Mouse (Mus musculus): ENCODE results near the gene Srebf2. TPM values are rescaled to one million over a fixed set of nuclear protein-coding genes. Genes with fewer than 3 reads are reported as not detected.
A peak's percentile ranks its signal among the peaks of the same experiment; 100 is the strongest.
"Not testable (repeated sequence)": the region's sequence is repeated elsewhere in the genome, so short reads cannot be mapped to it uniquely, and the experiment has no call there.

Srebf2 gene
- polyA plus RNA-seq, 2 experiments from 2014 or later = 32.6 to 51.4 TPM

DNA sequence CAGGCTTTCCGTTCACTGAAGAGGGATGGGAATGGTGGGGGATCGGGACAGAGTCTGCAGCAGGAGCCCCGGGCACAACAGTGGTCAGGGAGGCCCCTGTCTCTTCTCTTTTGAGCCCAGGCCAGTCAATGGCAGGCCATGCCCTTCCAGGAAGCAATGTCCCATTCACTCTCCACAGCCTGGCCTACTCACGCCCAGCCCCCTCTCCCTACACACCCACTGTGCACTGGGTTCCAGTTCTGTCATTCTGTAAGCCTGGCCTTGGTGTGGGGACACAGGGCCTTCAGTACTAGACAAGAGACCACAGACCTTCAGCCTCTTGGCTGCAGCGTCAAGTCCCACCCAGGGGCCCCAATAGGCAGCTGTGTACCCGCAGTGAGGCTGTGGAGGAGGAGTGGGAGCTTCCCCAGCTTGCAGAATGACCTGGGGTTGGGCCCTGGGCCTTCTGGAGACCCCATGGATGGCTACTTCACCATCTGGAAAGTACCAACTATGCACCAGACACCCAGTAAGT is 83.2 kb downstream of the Srebf2 start:
- ATAC-seq = no peak

DNA sequence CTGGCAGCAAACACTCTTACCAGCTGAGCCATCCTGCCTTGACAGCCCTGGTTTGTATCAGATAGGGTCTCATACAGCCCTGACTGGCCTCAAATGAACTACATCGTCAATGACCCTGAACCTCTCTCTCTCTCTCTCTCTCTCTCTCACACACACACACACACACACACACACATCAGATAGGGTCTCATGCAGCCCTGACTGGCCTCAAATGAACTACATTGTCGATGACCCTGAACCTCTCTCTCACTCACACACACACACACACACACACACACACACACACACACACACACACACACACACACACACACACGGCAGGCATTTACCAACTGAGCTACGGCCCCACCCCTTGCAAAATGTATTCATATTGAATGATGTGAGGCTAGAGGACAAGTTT is 84.1 kb downstream of the Srebf2 start:
- ATAC-seq = no peak

DNA sequence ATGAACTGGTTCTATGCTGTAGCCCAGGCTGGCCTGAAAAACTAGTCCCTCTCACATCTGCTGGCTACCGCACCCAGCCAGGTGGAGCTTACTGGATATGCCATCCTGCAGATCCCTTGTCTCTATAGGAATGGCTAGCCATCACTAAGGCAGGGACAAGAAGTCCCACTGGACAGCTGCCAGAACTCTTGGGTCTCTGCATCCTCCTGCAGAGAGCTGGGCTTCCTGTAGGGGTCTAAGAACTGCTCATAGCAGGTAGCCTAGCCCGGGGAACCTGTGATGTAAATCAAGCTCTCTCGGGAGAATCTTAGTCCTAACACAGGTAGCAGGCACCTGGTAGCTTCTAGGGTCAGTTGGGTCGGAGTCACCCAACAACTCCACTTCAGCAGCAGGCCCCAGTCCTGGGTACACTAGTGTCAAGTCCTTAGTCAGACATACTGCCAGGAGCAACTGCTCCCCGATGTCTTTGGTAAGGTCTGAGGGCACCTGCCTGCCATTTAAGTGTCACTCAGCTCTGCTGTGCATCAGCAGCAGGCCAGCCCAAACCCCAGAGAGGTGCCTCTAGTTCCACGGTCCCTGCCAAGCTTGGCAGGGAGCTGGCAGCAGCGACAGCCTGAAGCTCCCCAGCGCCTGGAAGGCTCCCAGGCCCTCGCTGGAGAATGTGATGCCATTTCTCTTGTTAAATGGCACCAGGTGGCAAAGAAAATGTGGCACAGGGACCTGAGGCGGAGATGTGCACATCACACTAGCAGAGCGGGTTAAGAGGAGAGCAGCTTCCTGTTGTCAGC is 84.8 kb downstream of the Srebf2 start:
- no peak for ATAC-seq

DNA sequence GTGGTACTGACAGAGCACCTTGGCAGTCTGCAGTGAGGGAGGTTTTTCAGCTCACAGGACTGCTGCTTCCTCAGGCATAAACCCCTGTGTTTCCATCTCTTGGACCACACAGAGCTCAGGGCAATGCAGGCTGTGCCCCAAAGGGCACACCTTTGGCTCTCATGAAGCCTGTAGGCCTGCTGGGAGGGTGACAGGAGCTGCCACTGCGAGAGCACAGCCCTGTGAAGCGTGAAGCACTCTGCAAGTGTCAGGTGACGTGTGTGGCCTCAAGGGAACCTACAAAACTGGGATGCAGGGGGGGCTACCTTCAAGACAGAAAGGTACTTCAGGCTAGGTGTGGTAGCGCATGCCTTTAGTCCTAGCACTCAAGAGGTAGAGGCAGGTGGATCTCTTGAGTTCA is 85.7 kb downstream of the Srebf2 start:
- no peak for ATAC-seq

DNA sequence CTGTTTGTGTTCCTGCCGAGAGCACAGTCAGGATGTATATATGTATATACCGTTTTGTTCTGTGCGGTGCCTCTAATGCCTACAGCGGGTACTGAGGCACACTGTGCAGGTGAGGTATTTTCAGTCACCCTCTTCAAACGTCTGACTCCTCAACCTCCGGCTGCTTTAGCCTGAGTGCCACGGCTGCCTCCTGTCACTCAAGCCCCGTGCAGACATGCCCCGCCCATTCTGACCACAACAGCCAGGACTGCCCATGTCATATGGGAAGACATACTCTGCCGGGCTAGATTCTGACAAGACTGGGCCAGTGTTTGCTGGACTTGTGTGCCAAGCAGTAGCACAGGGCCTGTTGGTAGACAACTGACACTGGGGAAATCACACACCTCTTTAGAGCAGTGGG is 88.7 kb downstream of the Srebf2 start:
- ATAC-seq = no peak

DNA sequence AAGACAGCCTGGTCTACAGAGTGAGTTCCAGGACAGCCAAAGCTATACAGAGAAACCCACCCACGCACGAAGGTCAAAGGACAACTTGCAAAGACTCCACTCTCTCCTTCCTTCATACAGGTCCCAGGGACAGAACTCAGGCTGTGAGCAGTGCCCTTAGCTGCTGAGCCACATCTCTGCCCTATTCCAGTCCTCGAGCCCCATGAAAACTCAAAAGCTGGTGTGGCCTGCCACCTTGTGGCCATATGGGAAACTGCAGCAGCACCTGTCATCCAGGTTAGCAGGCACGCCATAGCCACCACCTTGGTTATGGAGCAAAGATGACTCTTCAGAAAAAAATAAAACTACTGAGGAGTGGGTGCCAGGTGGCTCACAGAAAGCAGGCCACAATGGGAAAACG is 89.6 kb downstream of the Srebf2 start:
- ATAC-seq = peak; percentile 63

DNA sequence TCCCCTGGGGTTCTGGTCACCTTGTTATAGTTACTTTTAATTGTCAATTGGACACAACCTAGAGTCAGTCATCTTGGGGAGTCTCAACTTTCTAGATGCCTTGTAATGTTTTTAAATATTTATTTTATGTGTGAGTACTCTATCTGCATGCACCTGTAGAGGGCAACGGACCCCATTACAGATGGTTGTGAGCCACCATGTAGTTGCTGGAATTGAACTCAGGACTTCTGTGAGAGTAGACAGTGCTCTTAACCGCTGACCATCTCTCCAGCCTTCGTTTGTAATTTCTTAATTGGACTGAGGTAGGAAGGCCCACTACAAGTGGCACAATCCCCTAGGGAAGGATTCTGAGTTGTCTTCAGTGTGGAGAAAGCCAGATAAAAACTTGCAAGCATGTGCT is 96.3 kb downstream of the Srebf2 start:
- no peak for ATAC-seq

DNA sequence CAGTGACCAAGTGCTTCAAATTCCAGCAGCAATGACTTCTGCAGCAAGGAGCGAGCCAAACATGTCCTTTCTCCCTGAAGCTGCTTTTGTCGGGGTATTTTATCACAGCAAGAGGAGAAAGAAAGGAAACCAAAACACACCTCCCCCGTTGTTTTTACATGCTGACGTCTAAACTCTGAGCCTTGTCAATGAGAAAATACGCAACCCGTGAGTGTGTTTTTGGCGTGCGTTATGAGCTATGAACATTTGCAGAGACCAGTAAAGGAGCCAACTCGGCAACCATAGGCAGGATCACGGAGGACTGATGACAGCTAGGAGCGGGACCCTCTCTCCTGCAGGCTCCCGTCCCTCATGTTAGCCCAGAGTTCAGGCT is 96.7 kb downstream of the Srebf2 start:
- no peak for ATAC-seq

DNA sequence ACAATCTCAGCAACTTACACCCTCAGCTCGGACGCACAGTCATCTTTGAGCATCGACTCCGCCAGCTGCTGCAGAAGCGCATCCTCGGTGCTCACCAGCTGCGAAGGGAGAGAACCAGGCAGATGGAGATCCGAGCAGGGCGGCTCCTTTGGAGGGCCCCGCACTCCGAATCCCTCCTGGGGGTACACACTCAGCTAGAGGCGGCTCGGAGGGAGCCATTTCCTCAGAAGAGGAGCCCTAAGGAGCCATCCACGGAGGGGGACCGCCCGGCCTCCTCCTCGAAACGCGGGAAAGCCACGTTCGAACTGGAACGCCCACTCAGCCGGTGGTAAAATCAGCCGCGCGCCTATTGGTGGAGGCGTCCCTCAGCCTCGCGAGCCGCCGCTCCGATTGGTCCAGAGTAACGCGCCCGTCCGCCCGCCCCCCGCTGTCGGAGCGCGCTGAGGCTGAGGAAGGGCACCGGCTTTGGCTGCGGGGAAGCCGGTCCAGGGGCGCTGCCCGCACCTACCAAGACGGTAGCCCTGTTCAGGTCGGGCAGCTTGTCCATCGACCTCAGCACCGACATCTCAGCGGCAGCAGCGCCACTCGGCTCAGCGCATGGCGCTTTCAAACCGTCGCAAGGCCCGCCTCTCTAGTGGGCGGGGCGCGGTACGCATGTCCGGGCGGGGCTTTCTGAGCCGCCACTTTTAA is 97.3 kb downstream of the Srebf2 start, which contains the start of gene Cenpm:
Gene Cenpm (minus strand): TSS at position 634 of the 690 bp plus-strand sequence.
- ATAC-seq = peak; percentile 97

DNA sequence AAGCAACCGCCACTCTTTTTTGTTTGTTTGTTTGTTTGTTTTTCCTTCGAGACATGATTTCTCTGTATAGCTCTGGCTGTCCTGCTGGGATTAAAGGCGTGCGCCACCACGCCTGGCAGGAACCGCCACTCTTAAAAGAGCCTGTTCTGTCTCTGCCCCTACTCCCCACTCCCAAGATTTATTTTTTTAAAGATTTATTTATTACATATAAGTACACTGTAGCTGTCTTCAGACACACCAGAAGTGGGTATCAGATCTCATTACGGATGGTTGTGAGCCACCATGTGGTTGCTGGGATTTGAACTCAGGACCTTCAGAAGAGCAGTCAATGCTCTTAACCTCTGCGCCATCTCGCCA is 97.8 kb downstream of the Srebf2 start:
- ATAC-seq = not testable (repeated sequence)

DNA sequence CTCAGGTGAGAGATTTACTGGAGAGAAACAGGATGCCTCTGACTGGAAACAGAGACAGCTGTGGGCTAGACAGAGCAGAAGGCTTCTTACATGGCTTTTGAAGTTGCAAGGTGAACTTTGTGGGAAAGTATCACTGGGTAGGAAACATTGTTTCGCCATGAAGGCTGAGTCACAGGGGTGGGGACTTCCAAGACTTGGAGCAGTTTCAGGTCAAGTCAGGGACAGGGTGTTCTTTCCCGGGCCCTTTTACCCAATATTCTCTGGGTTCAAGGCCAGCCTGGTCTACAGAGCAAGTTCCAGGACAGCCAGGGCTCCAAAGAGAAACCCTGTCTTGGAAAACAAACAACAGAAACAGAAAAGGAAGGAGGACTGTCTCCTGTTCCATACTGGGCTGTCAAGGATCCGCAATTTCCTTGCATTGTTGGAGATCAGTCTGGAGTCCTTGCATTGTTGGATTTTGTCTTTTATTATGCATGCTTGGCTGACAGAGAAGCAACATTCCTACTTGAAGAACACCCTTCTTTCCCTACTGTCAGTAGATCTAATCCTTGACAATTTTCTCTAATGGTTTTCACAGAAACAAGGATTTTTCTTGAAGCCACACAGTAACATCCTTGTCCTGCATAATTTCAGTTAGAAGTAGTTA is 100.3 kb downstream of the Srebf2 start:
- no peak for ATAC-seq

DNA sequence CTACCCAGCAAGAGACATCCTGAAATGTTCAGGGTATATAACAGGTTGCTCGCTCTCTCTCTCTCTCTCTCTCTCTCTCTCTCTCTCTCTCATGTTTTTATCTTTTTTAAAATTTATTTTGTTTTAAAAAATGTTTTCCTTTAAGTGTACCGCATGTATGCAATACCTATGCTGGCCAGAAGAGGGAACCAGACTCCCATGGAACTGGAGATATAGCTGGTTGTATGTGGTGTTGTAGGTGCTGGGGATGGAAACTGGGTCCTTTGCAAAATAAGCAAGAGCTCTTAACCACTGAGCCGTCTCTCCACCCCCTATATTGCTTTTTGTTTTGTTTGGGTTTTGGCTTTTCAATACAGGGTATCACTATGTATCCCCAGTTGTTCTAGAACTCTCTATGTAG is 104.6 kb downstream of the Srebf2 start:
- ATAC-seq = no peak

DNA sequence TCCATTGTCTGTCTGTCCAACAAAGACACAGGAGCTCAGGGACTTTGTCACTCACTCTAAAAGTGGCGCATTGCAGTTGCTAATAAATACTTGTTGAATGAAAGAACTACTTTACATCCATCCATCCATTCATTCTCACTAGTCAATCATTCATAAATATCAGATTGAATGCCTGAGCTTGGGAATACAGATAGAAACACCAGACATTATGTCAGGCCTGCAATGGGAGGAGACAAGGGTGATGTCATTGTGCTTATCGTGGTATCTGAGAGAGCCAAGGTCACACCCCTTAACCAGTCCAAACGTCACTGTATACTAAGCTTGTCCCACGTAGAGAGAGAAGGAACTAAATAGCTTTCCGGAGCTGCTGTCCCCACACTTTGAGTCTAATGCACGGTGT is 105.1 kb downstream of the Srebf2 start, which contains the start of gene 1500009C09Rik:
Gene 1500009C09Rik (plus strand): TSS at position 301 of the 400 bp plus-strand sequence.
- no peak for ATAC-seq

Other genes starting within 250 kb of the Srebf2 start
- 10 to 100 TPM; 21.1 to 31.2 TPM for gene Polr3h, start 220.9 kb upstream of the Srebf2 start, polyA plus RNA-seq (2017; shearing (Covaris generic))
- not detected for gene Csdc2, start 210.4 kb upstream of the Srebf2 start, polyA plus RNA-seq (2017; shearing (Covaris generic))
- gene Pmm1, start 186.3 kb upstream of the Srebf2 start, polyA plus RNA-seq (2017; shearing (Covaris generic)) = 10 to 100 TPM; 22.5 to 24.6 TPM
- gene 1700029P11Rik, start 166.6 kb upstream of the Srebf2 start, polyA plus RNA-seq (2017; shearing (Covaris generic)) = not detected
- 10 to 100 TPM; 50.9 to 58.1 TPM for gene Xrcc6, start 159.3 kb upstream of the Srebf2 start, polyA plus RNA-seq (2017; shearing (Covaris generic))
- 10 to 100 TPM; 10.1 to 16.2 TPM for gene Desi1, start 113.3 kb upstream of the Srebf2 start, polyA plus RNA-seq (2017; shearing (Covaris generic))
- gene Snu13, start 99.6 kb upstream of the Srebf2 start, polyA plus RNA-seq (2017; shearing (Covaris generic)) = 100 to 1,000 TPM; 170 to 212 TPM
- gene 4930407I10Rik, start 88.0 kb upstream of the Srebf2 start, polyA plus RNA-seq (2017; shearing (Covaris generic)) = not detected
- gene Mei1, start 77.2 kb upstream of the Srebf2 start, polyA plus RNA-seq (2017; shearing (Covaris generic)) = not detected
- 10 to 100 TPM; 23.4 to 28.1 TPM for gene Ccdc134, start 19.3 kb upstream of the Srebf2 start, polyA plus RNA-seq (2017; shearing (Covaris generic))
- gene Shisa8, start 65.6 kb downstream of the Srebf2 start, polyA plus RNA-seq (2017; shearing (Covaris generic)) = not detected
- gene Tnfrsf13c, start 77.2 kb downstream of the Srebf2 start, polyA plus RNA-seq (2017; shearing (Covaris generic)) = 10 to 100 TPM in 1 of 2 experiments, 1 to 10 TPM in 1; 2.5 to 10.9 TPM
- 10 to 100 TPM; 21.6 to 34.7 TPM for gene Cenpm, start 97.6 kb downstream of the Srebf2 start, polyA plus RNA-seq (2017; shearing (Covaris generic))
- gene 1500009C09Rik, start 105.2 kb downstream of the Srebf2 start, polyA plus RNA-seq (2017; shearing (Covaris generic)) = not detected
- gene Sept3, start 127.7 kb downstream of the Srebf2 start, polyA plus RNA-seq (2017; shearing (Covaris generic)) = not detected
- gene Wbp2nl, start 151.8 kb downstream of the Srebf2 start, polyA plus RNA-seq (2017; shearing (Covaris generic)) = not detected
- 10 to 100 TPM; 44.2 to 63.7 TPM for gene Naga, start 191.7 kb downstream of the Srebf2 start, polyA plus RNA-seq (2017; shearing (Covaris generic))
- 1 to 10 TPM; 5.3 to 5.8 TPM for gene Pheta2, start 191.8 kb downstream of the Srebf2 start, polyA plus RNA-seq (2017; shearing (Covaris generic))
- 100 to 1,000 TPM; 132 to 140 TPM for gene Smdt1, start 191.8 kb downstream of the Srebf2 start, polyA plus RNA-seq (2017; shearing (Covaris generic))
- gene Ndufa6, start 207.1 kb downstream of the Srebf2 start, polyA plus RNA-seq (2017; shearing (Covaris generic)) = 100 to 1,000 TPM; 486 to 595 TPM
- 1 to 10 TPM; 3.6 to 6.5 TPM for gene Cyp2d22, start 233.1 kb downstream of the Srebf2 start, polyA plus RNA-seq (2017; shearing (Covaris generic))
- not detected for gene Cyp2d11, start 246.8 kb downstream of the Srebf2 start, polyA plus RNA-seq (2017; shearing (Covaris generic))

Data from activated CD4-positive, CD25-positive, alpha-beta regulatory T cell, adult 4 months (primary cell).